Mouse (Mus musculus): ENCODE data around the gene Hoxb4.

DNA sequence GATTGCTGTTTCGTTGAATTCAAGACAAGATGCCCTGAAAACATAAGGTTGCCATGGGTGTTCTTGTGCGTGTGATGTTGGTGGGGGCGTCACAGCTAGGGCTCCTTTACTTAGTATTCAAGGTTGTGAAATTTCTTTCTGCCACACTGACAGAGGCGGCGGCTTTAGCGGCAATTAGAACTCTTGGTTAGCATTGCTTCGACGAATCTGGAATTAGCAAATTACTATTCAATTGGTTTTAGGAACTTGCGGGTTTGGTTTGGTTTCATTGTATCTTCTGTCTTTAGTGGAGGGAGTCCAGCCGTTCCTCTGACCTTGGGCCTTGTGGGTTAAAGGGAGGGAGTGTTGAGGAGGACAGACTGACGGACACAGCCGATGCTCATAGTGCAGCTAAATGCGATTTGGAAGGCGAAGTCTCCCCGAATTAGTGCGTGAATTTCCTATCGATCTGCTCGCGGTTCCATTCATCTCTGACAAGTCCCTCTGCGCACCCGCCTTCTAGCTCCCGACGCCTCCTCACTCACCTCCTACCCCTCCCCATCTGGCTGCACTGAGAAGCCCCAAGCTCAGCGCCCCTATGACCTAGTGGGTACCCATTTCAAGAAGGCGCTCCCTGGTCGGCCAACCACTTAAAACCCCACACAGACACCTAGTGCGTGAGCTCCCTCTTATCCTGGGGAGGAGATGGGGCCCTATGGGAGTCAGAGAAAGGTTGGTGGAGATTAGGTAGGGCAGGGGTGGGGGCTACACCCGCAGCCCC, at the start of gene Hoxb4:
- TF ChIP-seq POLR2A (IDR thresholded peaks at IDR 0.05; ENCODE audit: control insufficient read depth, extremely low read depth, insufficient read depth, low read length, poor library complexity) = no peak
- TF ChIP-seq CTCF (IDR thresholded peaks at IDR 0.05; ENCODE audit: borderline replicate concordance, control insufficient read depth, extremely low read depth, insufficient read depth, low read length, poor library complexity) = no peak
